Mouse (Mus musculus) splenic B cell, adult 2 months (primary cell): ENCODE results near the gene Atraid.

Experiments
- DNase-seq: peaks from one replicate; pipeline ENCODE4 v3.0.0-alpha.2; 2011; ENCODE audit warnings: low read depth, low spot score
- H3K27me3 ChIP-seq: 2 replicates; pipeline ENCODE4 v1.6.1; 2012; ENCODE audit warnings: mild to moderate bottlenecking, low read length, moderate library complexity, mixed read lengths; ENCODE audit not compliant: control insufficient read depth, poor library complexity, insufficient read depth, severe bottlenecking
- H3K36me3 ChIP-seq: 2 replicates; pipeline ENCODE4 v1.6.1; 2012; ENCODE audit warnings: mild to moderate bottlenecking, low read length, moderate library complexity, mixed read lengths; ENCODE audit not compliant: control insufficient read depth, poor library complexity, insufficient read depth, severe bottlenecking

Atraid gene

DNA sequence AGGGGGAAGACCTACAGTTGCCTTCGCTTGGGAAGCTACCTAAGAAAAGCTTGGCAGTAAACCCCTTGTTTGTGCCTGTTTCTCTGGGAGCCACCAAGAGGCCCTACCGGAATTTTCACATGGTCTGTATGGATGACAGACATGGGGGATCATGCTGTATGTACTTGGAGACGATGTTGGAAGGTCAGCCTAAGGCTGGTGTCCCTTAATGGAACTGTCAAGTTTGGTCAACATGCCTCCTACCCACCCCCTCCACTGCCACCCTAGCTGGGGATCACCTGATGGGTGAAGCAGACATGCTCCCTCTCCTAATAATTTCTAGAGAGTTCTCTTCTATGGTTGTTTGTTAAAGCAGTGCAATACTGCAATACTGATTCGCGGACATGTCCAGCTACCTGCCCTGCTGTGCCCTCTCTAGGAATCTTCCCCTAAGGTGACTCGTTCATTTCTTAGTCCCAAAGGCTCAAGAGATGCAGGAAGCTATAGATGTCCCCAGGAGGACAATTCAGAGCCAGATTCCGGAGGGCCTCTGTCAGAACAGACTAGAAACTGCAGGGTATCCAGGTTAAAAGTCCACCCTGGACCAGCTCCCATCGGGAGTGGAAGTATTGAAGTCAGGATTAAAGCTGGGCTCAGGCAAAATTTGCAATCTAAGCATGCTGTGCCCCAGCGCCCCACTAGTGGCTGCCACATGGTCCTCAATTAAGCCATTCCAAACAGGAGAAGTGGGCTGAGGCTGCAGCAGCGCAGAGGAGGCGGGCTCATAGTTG, 47.8 kb downstream of the Atraid start:
- DNase-seq = no peak
- no peaks in the 10 kb centered on the region; the same call in 1 of the 2 replicates for H3K27me3 ChIP-seq

More for the DNA sequence above, 47.8 kb downstream of the Atraid start:
- H3K36me3 ChIP-seq = no peaks in the 10 kb centered on the region
